Mouse (Mus musculus): ENCODE measurements around the gene Sh3bp4. TPM values are rescaled to one million over a fixed set of nuclear protein-coding genes. Genes with fewer than 3 reads are reported as not detected.

The Sh3bp4 gene
- polyA plus RNA-seq (2015; fragmentation: Nextera tagmentation; extraction: Ambion mirVana), result 20.8 and 21.1 TPM in 2 replicates

DNA sequence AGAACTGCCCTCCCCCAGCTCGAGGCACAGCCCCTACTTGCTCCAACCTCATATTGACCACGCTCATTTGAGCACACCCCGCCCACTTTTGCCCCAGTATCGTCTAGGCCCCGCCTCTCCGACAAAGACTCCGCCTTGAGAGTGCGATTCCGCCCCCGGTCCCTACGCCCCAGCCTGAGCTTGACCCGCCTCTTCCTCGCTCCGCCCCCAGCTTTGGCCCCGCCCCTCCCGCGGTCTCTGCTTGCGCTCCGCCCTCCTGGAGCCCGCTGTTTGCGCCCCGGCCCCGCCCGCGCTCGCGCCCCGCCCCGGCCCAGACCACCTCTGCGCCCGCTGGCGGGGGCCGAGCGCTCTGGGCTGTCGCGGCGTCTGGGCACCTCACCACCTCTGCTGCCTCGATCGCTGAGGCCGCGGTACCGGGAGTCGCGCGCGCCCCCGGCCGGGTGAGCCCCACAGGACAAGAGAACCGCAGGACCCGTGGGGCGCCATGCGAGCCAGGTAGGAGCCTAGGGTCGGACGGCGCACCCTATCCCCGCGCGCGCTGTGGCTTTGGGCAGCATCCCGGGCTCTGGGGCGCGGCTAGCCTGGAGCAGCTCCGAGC is at the start of gene Sh3bp4:
Gene Sh3bp4, plus strand, starts transcription at position 313 of the 598 bp plus-strand sequence.
- Histone ChIP-seq H3K9ac (replicated peaks) (peak within 1 kb of the TSS; percentile 68), H3K4me1 (peaks cover 39% of the 10 kb centered on the region), H3K4me2 (replicated peaks) (peak within 1 kb of the TSS; percentile 64), H3K9me3 (no peaks in the 10 kb centered on the region), H3K36me3 (no peaks in the 10 kb centered on the region), H3K4me3 (peak within 1 kb of the TSS; percentile 66), H3K27me3 (no peaks in the 10 kb centered on the region), H3K27ac (replicated peaks) (peak within 1 kb of the TSS; percentile 83)
- under 1% methylated on average over 49 of the region's 63 CpGs for WGBS
- ATAC-seq (replicated peaks), result peak; percentile 91

DNA sequence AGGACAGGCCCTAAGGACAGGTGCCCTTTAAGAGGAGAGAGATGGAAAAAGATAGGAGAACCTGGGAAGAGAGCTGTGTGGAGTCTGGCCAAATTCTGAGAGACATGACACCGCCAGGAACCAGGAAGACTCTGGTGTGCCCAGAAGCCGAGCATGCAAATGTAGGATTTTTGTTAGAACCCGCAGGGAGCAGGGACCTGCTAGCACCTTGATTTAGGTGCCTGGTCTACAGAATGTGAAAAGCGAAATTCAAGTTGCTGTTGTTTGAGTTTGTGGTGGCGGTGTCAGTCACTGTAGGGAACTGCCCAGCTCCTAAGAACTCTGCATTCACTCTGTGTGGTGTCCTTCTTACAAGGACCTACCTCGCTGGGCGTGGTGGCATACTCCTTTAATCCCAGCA is 47.2 kb upstream of the Sh3bp4 start:
- Histone ChIP-seq H3K27ac (replicated peaks) (no peak overlapping the region), H3K9me3 (no peaks in the 10 kb centered on the region), H3K36me3 (no peaks in the 10 kb centered on the region), H3K4me3 (no peak overlapping the region), H3K9ac (replicated peaks) (no peak overlapping the region), H3K4me2 (replicated peaks) (no peak overlapping the region), H3K27me3 (no peaks in the 10 kb centered on the region), H3K4me1 (peaks cover 4% of the 10 kb centered on the region; the same call in 1 of the 2 replicates)
- 84% methylated on average over 7 of the region's 7 CpGs for WGBS
- no peak for ATAC-seq (replicated peaks)

GRCm38 (mm10) chr1:89024696-89025612 is 45.3 kb upstream of the Sh3bp4 start:
- no peak for ATAC-seq (replicated peaks)
- no peaks in the 10 kb centered on the region for H3K36me3 ChIP-seq
- peaks cover 4% of the 10 kb centered on the region; the same call in 1 of the 2 replicates for H3K4me1 ChIP-seq
- no peak overlapping the region for H3K4me2 ChIP-seq (replicated peaks)
- no peak overlapping the region for H3K4me3 ChIP-seq
- H3K27ac ChIP-seq (replicated peaks), result no peak overlapping the region
- WGBS, result 80% methylated on average over 9 of the region's 9 CpGs
- no peaks in the 10 kb centered on the region for H3K27me3 ChIP-seq
- no peak overlapping the region for H3K9ac ChIP-seq (replicated peaks)
- no peaks in the 10 kb centered on the region for H3K9me3 ChIP-seq

GRCm38 (mm10) chr1:89026040-89026439 is 44.2 kb upstream of the Sh3bp4 start:
- H3K9me3 ChIP-seq, result no peaks in the 10 kb centered on the region
- H3K27me3 ChIP-seq, result no peaks in the 10 kb centered on the region
- no peak overlapping the region for H3K9ac ChIP-seq (replicated peaks)
- H3K4me2 ChIP-seq (replicated peaks), result no peak overlapping the region
- peaks cover 4% of the 10 kb centered on the region; the same call in 1 of the 2 replicates for H3K4me1 ChIP-seq
- no peak overlapping the region for H3K4me3 ChIP-seq
- no peak overlapping the region for H3K27ac ChIP-seq (replicated peaks)
- H3K36me3 ChIP-seq, result no peaks in the 10 kb centered on the region
- no peak for ATAC-seq (replicated peaks)
- whole genome bisulfite sequencing, result 63% methylated on average over 1 of the region's 1 CpGs

DNA sequence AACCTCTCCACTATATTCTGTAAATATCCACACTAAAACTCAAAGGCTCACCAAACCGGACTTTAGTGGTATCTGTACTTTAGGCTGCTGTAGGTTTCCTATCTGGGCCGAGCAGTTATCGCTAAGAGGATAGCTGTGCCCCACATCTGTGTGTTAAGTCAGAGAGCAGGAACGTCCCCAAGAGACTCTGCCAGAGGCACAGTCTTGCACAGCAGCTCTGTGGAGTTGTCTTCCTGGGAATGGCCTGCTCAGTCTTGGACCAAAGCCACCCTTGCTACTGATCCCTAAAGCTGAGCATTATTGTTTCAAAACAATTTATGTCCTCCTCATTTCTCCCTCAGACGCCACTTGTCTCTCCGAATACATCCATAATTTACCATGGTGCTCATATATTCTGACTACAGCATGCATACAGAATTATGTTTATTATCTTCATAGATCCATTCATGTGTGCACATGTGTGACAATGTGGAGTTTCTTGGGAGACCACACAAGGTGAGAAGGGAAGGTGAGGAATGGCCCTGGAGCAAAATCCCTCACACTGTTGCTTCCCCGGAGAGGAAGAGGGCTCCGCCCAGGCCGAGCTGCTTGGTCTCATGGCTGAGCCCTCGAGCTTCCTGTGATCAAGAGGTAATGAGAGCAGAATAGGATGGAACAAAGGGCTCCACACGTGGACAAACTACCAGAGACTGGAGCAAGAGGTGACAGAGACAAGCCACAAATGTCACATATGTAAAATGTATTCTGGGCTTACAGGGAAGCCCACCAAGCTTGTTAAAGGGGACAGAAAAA is 40.9 kb upstream of the Sh3bp4 start:
- Histone ChIP-seq H3K4me2 (replicated peaks) (no peak overlapping the region), H3K9ac (replicated peaks) (no peak overlapping the region), H3K9me3 (no peaks in the 10 kb centered on the region), H3K27me3 (no peaks in the 10 kb centered on the region), H3K4me3 (no peak overlapping the region), H3K36me3 (no peaks in the 10 kb centered on the region), H3K4me1 (peaks cover 4% of the 10 kb centered on the region; the same call in 1 of the 2 replicates), H3K27ac (replicated peaks) (no peak overlapping the region)
- ATAC-seq (replicated peaks), result no peak
- 74% methylated on average over 11 of the region's 11 CpGs for WGBS

- H3K4me1 ChIP-seq, result no peaks in the 10 kb centered on the region
- H3K4me2 ChIP-seq (replicated peaks), result no peak overlapping the region
- 81% methylated on average over 8 of the region's 8 CpGs for WGBS
- no peak overlapping the region for H3K9ac ChIP-seq (replicated peaks)
- H3K27me3 ChIP-seq, result no peaks in the 10 kb centered on the region
- 0 out of 2 replicates have a peak overlapping the region, but pooled peaks have one; percentile 11 for H3K27ac ChIP-seq (replicated peaks)
- no peaks in the 10 kb centered on the region for H3K9me3 ChIP-seq
- H3K4me3 ChIP-seq, result no peak overlapping the region
- ATAC-seq (replicated peaks), result no peak
- H3K36me3 ChIP-seq, result no peaks in the 10 kb centered on the region
Observed at GRCm38 (mm10) chr1:89033661-89034060, 36.6 kb upstream of the Sh3bp4 start.

DNA sequence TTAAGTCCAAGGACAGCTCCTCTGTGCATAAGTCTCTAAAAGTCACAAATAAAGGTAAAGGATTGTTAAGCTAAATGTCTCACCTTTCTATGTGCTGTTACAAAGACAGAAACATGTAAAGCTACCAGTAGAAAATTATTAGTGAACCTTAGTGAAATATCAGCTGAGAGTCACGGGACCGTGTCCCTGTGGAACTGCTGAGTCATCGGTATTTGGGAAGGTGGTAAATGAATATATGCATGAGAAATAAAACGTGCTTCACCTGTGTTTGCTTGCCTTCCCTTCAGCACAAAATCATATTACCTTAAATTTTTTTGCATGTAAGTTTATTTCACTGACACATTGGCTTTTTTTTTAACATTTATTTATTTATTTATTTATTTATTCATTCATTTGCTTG is 36.2 kb upstream of the Sh3bp4 start:
- Histone ChIP-seq H3K27ac (replicated peaks) (no peak overlapping the region), H3K27me3 (no peaks in the 10 kb centered on the region), H3K4me1 (no peaks in the 10 kb centered on the region), H3K9me3 (no peaks in the 10 kb centered on the region), H3K4me2 (replicated peaks) (no peak overlapping the region), H3K4me3 (no peak overlapping the region), H3K9ac (replicated peaks) (no peak overlapping the region), H3K36me3 (no peaks in the 10 kb centered on the region)
- ATAC-seq (replicated peaks), result no peak
- WGBS, result 83% methylated on average over 4 of the region's 4 CpGs

DNA sequence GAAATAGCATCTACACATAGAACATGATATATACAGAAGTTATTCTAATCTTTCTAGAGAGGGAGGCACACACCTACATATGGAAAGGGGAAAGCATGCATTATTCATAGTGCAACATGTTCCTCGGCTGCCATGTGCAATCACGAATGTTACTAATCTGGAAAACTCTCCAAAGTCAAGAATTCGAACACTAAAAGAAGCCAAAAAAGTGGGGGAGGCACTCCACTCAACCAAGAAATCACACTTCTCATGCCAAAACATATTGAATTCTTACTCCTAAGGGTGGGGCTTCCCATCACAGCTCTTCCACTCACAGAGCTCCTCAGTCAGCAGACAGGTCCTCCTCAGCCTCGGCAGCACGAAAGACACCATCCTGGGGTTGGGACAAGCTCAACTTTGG is 35.1 kb upstream of the Sh3bp4 start:
- Histone ChIP-seq H3K36me3 (no peaks in the 10 kb centered on the region), H3K4me3 (no peak overlapping the region), H3K9me3 (no peaks in the 10 kb centered on the region), H3K27ac (replicated peaks) (peak overlapping the region; percentile 49), H3K27me3 (no peaks in the 10 kb centered on the region), H3K9ac (replicated peaks) (no peak overlapping the region), H3K4me1 (0 out of 2 replicates have a peak, but pooled peaks cover 3% of the 10 kb centered on the region), H3K4me2 (replicated peaks) (no peak overlapping the region)
- 64% methylated on average over 5 of the region's 5 CpGs for WGBS
- ATAC-seq (replicated peaks), result peak; percentile 72; the same call in 1 of the 2 replicates

- no peaks in the 10 kb centered on the region for H3K9me3 ChIP-seq
- no peak overlapping the region for H3K4me2 ChIP-seq (replicated peaks)
- 81% methylated on average over 2 of the region's 2 CpGs for WGBS
- no peak overlapping the region for H3K4me3 ChIP-seq
- H3K27me3 ChIP-seq, result no peaks in the 10 kb centered on the region
- no peak overlapping the region for H3K9ac ChIP-seq (replicated peaks)
- H3K27ac ChIP-seq (replicated peaks), result no peak overlapping the region
- H3K4me1 ChIP-seq, result 0 out of 2 replicates have a peak, but pooled peaks cover 3% of the 10 kb centered on the region
- no peak for ATAC-seq (replicated peaks)
- no peaks in the 10 kb centered on the region for H3K36me3 ChIP-seq
Observed at GRCm38 (mm10) chr1:89039836-89040235, 30.4 kb upstream of the Sh3bp4 start.

DNA sequence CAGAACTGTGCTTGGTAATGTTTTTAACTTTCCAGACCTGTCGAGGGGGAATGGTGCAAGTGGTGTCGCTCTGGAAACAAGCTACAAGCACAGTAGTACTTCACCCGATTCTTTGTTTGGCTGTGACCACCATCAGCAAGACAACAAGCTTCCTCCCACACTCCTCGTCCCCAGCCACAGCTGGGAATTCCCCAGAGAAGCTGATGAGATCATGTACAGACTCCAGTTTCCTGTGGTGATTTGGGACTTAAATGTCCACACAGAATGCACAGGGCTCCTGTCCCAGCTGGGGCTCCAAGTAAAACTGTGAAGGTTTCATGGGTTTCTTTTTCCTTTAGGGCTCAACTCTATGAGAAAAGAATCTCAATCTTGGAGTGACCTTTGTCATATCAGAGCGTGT is 28.9 kb upstream of the Sh3bp4 start:
- Histone ChIP-seq H3K4me2 (replicated peaks) (no peak overlapping the region), H3K9me3 (no peaks in the 10 kb centered on the region), H3K27me3 (no peaks in the 10 kb centered on the region), H3K9ac (replicated peaks) (no peak overlapping the region), H3K4me3 (no peak overlapping the region), H3K27ac (replicated peaks) (no peak overlapping the region), H3K36me3 (no peaks in the 10 kb centered on the region), H3K4me1 (peaks cover 12% of the 10 kb centered on the region; the same call in 1 of the 2 replicates)
- WGBS, result 72% methylated on average over 5 of the region's 5 CpGs
- ATAC-seq (replicated peaks), result no peak

- Histone ChIP-seq H3K4me1 (peaks cover 12% of the 10 kb centered on the region; the same call in 1 of the 2 replicates), H3K27ac (replicated peaks) (no peak overlapping the region), H3K4me2 (replicated peaks) (no peak overlapping the region), H3K9ac (replicated peaks) (no peak overlapping the region), H3K27me3 (no peaks in the 10 kb centered on the region), H3K9me3 (no peaks in the 10 kb centered on the region), H3K36me3 (no peaks in the 10 kb centered on the region), H3K4me3 (no peak overlapping the region)
- WGBS, result 89% methylated on average over 4 of the region's 4 CpGs
- no peak for ATAC-seq (replicated peaks)
Observed at GRCm38 (mm10) chr1:89042081-89042480, 28.1 kb upstream of the Sh3bp4 start.
